Mouse (Mus musculus): ENCODE data around the gene Spred2.
"Not testable (repeated sequence)": the region's sequence is repeated elsewhere in the genome, so short reads cannot be mapped to it uniquely, and the experiment has no call there.

Gene Spred2

DNA sequence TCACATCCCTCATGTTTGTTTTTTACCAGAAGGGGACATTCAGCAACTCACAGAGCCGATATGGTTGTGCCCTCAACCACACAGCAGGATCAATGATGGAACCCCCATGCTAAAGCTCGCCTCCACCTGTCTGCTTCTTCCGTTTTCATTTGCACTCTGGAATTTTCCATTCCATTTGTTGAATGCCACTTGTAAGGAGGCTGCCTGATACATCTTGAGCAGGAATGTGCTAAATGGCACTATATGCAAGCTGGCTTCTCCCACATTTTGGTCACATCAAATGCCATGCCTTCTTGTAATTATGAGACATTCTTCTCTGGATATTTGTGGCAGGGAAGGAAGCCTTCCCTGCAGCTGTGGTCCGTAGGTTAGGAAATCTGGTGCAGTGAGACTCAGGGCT is 117.9 kb downstream of the Spred2 start:
- no peak for ATAC-seq (ENCODE audit: insufficient number of reproducible peaks, low FRiP score, low TSS enrichment)

- ATAC-seq (ENCODE audit: insufficient number of reproducible peaks, low FRiP score, low TSS enrichment): no peak
Measured at GRCm38 (mm10) chr11:20043256-20043655, 119.1 kb downstream of the Spred2 start.

DNA sequence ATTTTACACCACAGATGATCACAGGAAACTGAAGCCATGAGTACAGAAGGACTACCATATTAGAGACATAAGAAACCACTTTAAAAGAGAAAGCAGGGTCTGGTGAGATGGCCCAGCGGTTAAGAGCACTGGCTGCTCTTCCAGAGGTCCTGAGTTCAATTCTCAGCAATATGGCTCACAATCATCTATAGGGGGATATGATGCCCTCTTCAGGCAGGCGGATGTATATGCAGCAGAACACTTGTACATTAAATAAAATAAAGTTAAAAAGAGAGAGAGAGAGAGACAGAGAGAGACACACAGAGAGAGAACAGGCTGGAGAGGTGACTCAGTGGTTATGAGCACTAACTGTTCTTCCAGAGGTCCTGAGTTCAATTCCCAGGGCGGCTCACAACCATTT is 121.4 kb downstream of the Spred2 start:
- no peak for ATAC-seq (ENCODE audit: insufficient number of reproducible peaks, low FRiP score, low TSS enrichment)

GRCm38 (mm10) chr11:20052814-20053536 is 128.8 kb downstream of the Spred2 start:
- ATAC-seq (ENCODE audit: insufficient number of reproducible peaks, low FRiP score, low TSS enrichment): no peak

- ATAC-seq (ENCODE audit: insufficient number of reproducible peaks, low FRiP score, low TSS enrichment): no peak
Measured at GRCm38 (mm10) chr11:20053951-20054350, 129.8 kb downstream of the Spred2 start.

DNA sequence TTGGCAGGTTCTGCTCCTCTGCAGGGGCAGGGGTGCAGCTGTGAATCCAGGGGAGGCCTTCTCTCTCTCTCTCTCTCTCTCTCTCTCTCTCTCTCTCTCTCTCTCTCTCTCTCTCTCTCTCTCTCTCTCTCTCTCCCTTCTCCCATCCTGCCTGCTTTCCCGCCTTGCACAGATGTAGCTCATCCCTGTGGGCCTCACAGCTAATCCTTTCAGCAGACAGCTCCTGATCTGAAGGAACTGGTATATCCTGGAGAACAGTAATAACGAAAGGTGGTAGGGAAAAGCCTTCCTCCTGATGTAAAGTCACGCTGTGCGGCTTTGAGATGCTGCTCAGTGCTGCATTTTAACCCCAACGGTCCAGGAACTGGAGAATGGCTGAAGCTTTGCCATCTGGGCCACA is 130.4 kb downstream of the Spred2 start:
- no peak for ATAC-seq (ENCODE audit: insufficient number of reproducible peaks, low FRiP score, low TSS enrichment)

DNA sequence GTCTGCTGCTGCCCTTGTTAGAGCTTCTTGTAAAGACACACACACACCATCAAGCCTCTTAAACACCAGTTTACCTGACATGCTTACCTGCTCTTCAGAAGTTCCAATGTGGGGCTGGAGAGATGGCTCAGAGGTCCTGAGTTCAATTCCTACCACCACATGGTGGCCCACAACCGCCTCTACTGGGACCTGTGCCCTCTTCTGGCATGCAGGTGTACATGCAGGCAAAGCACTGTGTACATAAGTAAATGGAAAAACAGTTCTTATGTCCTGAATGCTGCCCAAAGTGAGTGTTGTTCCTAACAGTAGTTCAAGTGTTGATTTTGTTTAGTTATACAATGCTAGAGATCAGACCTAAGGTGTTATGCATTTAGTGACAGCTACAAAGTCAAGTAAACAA is 132.0 kb downstream of the Spred2 start:
- ATAC-seq (ENCODE audit: insufficient number of reproducible peaks, low FRiP score, low TSS enrichment): no peak

GRCm38 (mm10) chr11:20057429-20057828 is 133.3 kb downstream of the Spred2 start:
- no peak for ATAC-seq (ENCODE audit: insufficient number of reproducible peaks, low FRiP score, low TSS enrichment)

- ATAC-seq (ENCODE audit: insufficient number of reproducible peaks, low FRiP score, low TSS enrichment): no peak
Measured at GRCm38 (mm10) chr11:20059736-20060135, 135.6 kb downstream of the Spred2 start.

- not testable (repeated sequence) for ATAC-seq (ENCODE audit: insufficient number of reproducible peaks, low FRiP score, low TSS enrichment)
Measured at GRCm38 (mm10) chr11:20062801-20063200, 138.6 kb downstream of the Spred2 start.

GRCm38 (mm10) chr11:20064086-20064485 is 139.9 kb downstream of the Spred2 start:
- ATAC-seq (ENCODE audit: insufficient number of reproducible peaks, low FRiP score, low TSS enrichment): not testable (repeated sequence)

DNA sequence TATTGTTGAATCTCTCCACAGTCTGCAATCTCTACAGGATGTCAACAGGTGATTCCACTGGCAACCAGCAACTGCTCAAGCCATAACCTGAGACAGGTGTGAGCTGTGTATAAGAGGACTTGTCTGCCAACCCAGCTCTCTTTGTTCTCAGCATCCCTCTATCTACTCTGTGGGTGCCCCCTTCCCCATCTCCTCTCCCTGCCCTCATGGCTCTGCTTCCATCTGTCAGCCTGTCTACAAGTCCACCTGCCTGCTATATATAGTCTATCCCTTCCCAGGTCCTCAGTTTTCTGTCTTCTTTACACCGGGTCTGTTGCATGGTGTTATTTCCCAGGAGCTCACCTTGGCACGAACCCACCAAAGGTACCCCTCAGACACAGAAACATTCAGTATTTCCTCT is 140.8 kb downstream of the Spred2 start:
- ATAC-seq (ENCODE audit: insufficient number of reproducible peaks, low FRiP score, low TSS enrichment): no peak

DNA sequence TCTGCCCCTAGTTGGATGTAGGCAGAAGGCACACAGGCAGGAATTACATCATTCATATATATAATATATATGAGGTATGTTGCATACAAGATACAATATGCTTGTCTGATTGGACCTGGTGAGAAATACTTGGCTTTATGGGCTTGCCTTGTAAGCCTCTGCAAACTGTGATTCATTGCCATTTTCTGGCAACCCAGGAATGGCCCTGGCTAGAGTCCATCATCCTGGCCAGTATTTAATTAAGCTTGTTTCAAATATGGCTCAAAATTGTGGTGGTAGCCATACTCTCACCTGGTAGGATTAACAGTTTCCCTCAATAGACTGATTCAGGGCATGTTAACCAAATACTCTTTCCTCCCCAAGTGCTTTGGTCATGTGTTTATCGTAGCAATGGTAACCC is 141.9 kb downstream of the Spred2 start:
- ATAC-seq (ENCODE audit: insufficient number of reproducible peaks, low FRiP score, low TSS enrichment): peak; percentile 56

- no peak for ATAC-seq (ENCODE audit: insufficient number of reproducible peaks, low FRiP score, low TSS enrichment)
Measured at GRCm38 (mm10) chr11:20067521-20067920, 143.3 kb downstream of the Spred2 start.

DNA sequence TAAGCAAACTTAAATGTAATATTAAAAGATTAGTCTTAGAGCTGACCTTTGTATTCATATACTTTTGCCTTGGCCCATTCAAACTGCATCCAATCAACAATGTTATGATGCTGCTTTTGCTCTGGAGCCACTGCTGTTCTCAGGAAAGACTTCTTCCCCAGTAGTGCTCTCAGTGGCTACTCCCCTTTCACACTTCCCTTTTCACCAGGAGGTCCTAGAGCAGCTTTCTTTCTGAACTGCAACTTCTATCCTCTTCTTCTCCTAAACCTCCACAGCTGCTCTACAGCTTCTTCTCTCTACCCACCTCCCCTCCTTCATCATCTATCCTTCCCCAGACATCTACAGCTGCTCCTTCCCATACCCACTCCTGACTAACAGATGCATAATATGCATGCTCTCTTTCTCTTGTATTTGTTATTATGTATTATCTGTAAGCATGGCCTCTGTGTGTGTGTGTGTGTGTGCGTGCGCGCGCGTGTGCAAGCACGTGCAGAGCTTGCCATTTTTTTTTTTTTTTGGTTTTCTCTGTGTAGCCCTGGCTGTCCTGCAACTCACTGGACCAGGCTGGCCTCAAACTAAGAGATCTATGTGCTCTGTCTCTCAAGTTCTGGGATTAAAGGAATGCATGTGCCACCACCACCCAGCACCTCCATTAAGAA is 144.3 kb downstream of the Spred2 start:
- ATAC-seq (ENCODE audit: insufficient number of reproducible peaks, low FRiP score, low TSS enrichment): no peak

GRCm38 (mm10) chr11:20072174-20072573 is 148.0 kb downstream of the Spred2 start:
- peak; percentile 49; the same call in 1 of the 2 replicates for ATAC-seq (ENCODE audit: insufficient number of reproducible peaks, low FRiP score, low TSS enrichment)

- no peak for ATAC-seq (ENCODE audit: insufficient number of reproducible peaks, low FRiP score, low TSS enrichment)
Measured at GRCm38 (mm10) chr11:20072826-20073225, 148.7 kb downstream of the Spred2 start.

Measured in cerebellum, adult (tissue).